In the genomic region with DNA sequence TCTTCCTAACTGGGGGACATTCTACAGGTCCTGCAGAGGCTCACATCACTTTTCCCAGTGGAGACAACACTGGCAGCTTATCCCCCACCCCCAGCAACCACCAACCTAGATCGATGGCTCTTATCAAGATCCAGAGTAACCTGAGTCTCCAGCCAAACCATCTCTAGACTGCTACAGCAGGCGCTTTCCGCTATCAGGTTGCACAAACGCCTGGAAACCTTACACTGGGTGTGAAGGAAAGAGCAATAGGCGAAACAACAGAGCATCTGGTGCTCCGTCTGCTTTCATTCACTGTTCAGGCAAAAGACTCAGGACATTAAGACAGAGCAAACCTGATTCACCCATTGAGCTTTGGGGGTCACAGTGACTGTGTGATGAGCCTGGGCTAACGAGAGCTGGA, we compare ENCODE assay signal across 17 mouse cellular contexts. TPM values are rescaled to one million over a fixed set of nuclear protein-coding genes. Genes with fewer than 3 reads are reported as not detected.
DNase-seq lines count a peak whose midpoint lies in the region; ATAC-seq and TF ChIP-seq lines count a peak whose summit lies in the region.
"Had no signal": no experiment of that assay in that cellular context is flagged by ENCODE, and none has a peak within 500 bp of the region (broad histone marks: within the 10 kb centered on the region; RNA-seq: fewer than 3 reads in every experiment).

No protein-coding gene starts in this region.

- 66% methylated on average over 7 of the region's 7 CpGs for WGBS in hindbrain, embryonic 10.5 days
- WGBS in hindbrain, embryonic 11.5 days = 57% methylated on average over 7 of the region's 7 CpGs
- 78% methylated on average over 7 of the region's 7 CpGs for WGBS in midbrain, postnatal 0 days
- 71% methylated on average over 7 of the region's 7 CpGs for WGBS in midbrain, embryonic 10.5 days
- WGBS in embryonic facial prominence, embryonic 12.5 days = 24% methylated on average over 7 of the region's 7 CpGs

- peaks cover 20% of the 10 kb centered on the region for H3K4me1 ChIP-seq in hindbrain, embryonic 10.5 days (replicated peaks)
- no peaks in the 10 kb centered on the region for H3K4me1 ChIP-seq in hindbrain, embryonic 11.5 days (replicated peaks; ENCODE audit: control insufficient read depth, insufficient read depth, low read length)
- no peaks in the 10 kb centered on the region for H3K4me1 ChIP-seq in midbrain, postnatal 0 days (ENCODE audit: insufficient read depth, low read length)
- peaks cover 7% of the 10 kb centered on the region for H3K4me1 ChIP-seq in midbrain, embryonic 10.5 days
- H3K4me1 ChIP-seq in embryonic facial prominence, embryonic 12.5 days = peaks cover 40% of the 10 kb centered on the region

- no peak overlapping the region for H3K4me3 ChIP-seq in hindbrain, embryonic 10.5 days
- no peak overlapping the region for H3K4me3 ChIP-seq in hindbrain, embryonic 11.5 days (ENCODE audit: low read depth, low read length)
- no peak overlapping the region for H3K4me3 ChIP-seq in midbrain, postnatal 0 days (ENCODE audit: low read depth, low read length)
- no peak overlapping the region for H3K4me3 ChIP-seq in midbrain, embryonic 10.5 days
- H3K4me3 ChIP-seq in embryonic facial prominence, embryonic 12.5 days = no peak overlapping the region
- H3K4me3 ChIP-seq: erythroblast, embryonic 14.5 days; intestine, embryonic 15.5 days; midbrain, embryonic 15.5 days had no signal

- TF ChIP-seq CTCF in midbrain, postnatal 0 days (IDR thresholded peaks at IDR 0.05) = no peak

- no peaks in the 10 kb centered on the region for H3K9me3 ChIP-seq in hindbrain, embryonic 10.5 days
- H3K9me3 ChIP-seq in hindbrain, embryonic 11.5 days (ENCODE audit: control insufficient read depth, low read length) = no peaks in the 10 kb centered on the region
- H3K9me3 ChIP-seq in midbrain, postnatal 0 days (ENCODE audit: low read length) = no peaks in the 10 kb centered on the region
- no peaks in the 10 kb centered on the region for H3K9me3 ChIP-seq in midbrain, embryonic 10.5 days (replicated peaks)
- H3K9me3 ChIP-seq in embryonic facial prominence, embryonic 12.5 days = no peaks in the 10 kb centered on the region
- H3K9me3 ChIP-seq: intestine, embryonic 15.5 days; midbrain, embryonic 15.5 days had no signal

- H3K27ac ChIP-seq in hindbrain, embryonic 10.5 days = no peak overlapping the region
- H3K27ac ChIP-seq in hindbrain, embryonic 11.5 days (ENCODE audit: low read depth, low read length) = no peak overlapping the region
- H3K27ac ChIP-seq in midbrain, postnatal 0 days (ENCODE audit: low read depth, low read length) = no peak overlapping the region
- no peak overlapping the region for H3K27ac ChIP-seq in midbrain, embryonic 10.5 days (replicated peaks)
- H3K27ac ChIP-seq in embryonic facial prominence, embryonic 12.5 days = peak overlapping the region; percentile 36; the same call in 1 of the 2 replicates
- H3K27ac ChIP-seq: intestine, embryonic 15.5 days; macrophage; midbrain, embryonic 15.5 days had no signal

- intact Hi-C loops in heart, postnatal 36 days (cut with DNase I) = no loop called here

- H3K36me3 ChIP-seq in hindbrain, embryonic 10.5 days = no peaks in the 10 kb centered on the region
- no peaks in the 10 kb centered on the region for H3K36me3 ChIP-seq in hindbrain, embryonic 11.5 days (ENCODE audit: control insufficient read depth, insufficient read depth, low read length)
- no peaks in the 10 kb centered on the region for H3K36me3 ChIP-seq in midbrain, postnatal 0 days (ENCODE audit: insufficient read depth, low read length)
- peaks cover 10% of the 10 kb centered on the region; the same call in 1 of the 2 replicates for H3K36me3 ChIP-seq in midbrain, embryonic 10.5 days
- H3K36me3 ChIP-seq in embryonic facial prominence, embryonic 12.5 days = no peaks in the 10 kb centered on the region
- H3K36me3 ChIP-seq: intestine, embryonic 15.5 days; midbrain, embryonic 15.5 days had no signal

- H3K4me2 ChIP-seq in hindbrain, embryonic 11.5 days (replicated peaks; ENCODE audit: low read depth, low read length) = no peak overlapping the region
- H3K4me2 ChIP-seq in midbrain, postnatal 0 days (ENCODE audit: low read depth, low read length, poor library complexity, severe bottlenecking) = no peak overlapping the region
- no peak overlapping the region for H3K4me2 ChIP-seq in embryonic facial prominence, embryonic 12.5 days (replicated peaks)
- H3K4me2 ChIP-seq: intestine, embryonic 15.5 days; midbrain, embryonic 15.5 days had no signal

- no peaks in the 10 kb centered on the region for H3K27me3 ChIP-seq in hindbrain, embryonic 10.5 days (ENCODE audit: insufficient read depth, poor library complexity, severe bottlenecking)
- H3K27me3 ChIP-seq in hindbrain, embryonic 11.5 days (ENCODE audit: control insufficient read depth, insufficient read depth, low read length) = no peaks in the 10 kb centered on the region
- no peaks in the 10 kb centered on the region for H3K27me3 ChIP-seq in midbrain, postnatal 0 days (ENCODE audit: insufficient read depth, low read length)
- H3K27me3 ChIP-seq in midbrain, embryonic 10.5 days (ENCODE audit: low read depth, poor library complexity, severe bottlenecking) = no peaks in the 10 kb centered on the region
- H3K27me3 ChIP-seq in embryonic facial prominence, embryonic 12.5 days = no peaks in the 10 kb centered on the region
- H3K27me3 ChIP-seq: intestine, embryonic 15.5 days; midbrain, embryonic 15.5 days; Patski had no signal

- H3K9ac ChIP-seq in hindbrain, embryonic 11.5 days (ENCODE audit: low read depth, low read length) = no peak overlapping the region
- no peak overlapping the region for H3K9ac ChIP-seq in midbrain, postnatal 0 days (replicated peaks; ENCODE audit: low read length, poor library complexity, severe bottlenecking)
- no peak overlapping the region for H3K9ac ChIP-seq in embryonic facial prominence, embryonic 12.5 days
- H3K9ac ChIP-seq: intestine, embryonic 15.5 days; liver, postnatal 0 days; midbrain, embryonic 15.5 days had no signal

- DNase-seq in hindbrain, embryonic 10.5 days (ENCODE audit: low spot score) = peak; percentile 13
- DNase-seq in hindbrain, embryonic 11.5 days (ENCODE audit: low spot score) = no peak
- peak; percentile 11 for DNase-seq in midbrain, postnatal 0 days (ENCODE audit: low spot score)
- no peak for DNase-seq in midbrain, embryonic 10.5 days (ENCODE audit: low spot score)
- DNase-seq in mesoderm, embryonic 11.5 days (ENCODE audit: low read depth, low spot score) = peak; percentile 47
- no peak for DNase-seq in heart, postnatal 36 days
- DNase-seq: cerebellum, adult 9-10 months; heart, adult 11 months; heart, postnatal 14 days; liver, postnatal 0 days; thymus, postnatal 14 days had no signal

- no peak for ATAC-seq in hindbrain, embryonic 11.5 days (ENCODE audit: low FRiP score)
- no peak for ATAC-seq in midbrain, postnatal 0 days (ENCODE audit: low FRiP score)
- ATAC-seq in embryonic facial prominence, embryonic 12.5 days (ENCODE audit: insufficient number of reproducible peaks, insufficient read depth, low FRiP score, low TSS enrichment) = peak; percentile 47; the same call in 1 of the 2 replicates
- ATAC-seq: intestine, embryonic 15.5 days; liver, postnatal 0 days; midbrain, embryonic 15.5 days; Patski had no signal

RNA-seq across cellular contexts. Expression of gene Rbfox2, which starts 15.3 kb away (rescaled TPM):
- polyA plus RNA-seq in hindbrain, embryonic 10.5 days (2016; fragmentation: Nextera tagmentation; extraction: Ambion mirVana) = 50.6 and 77.8 TPM in 2 replicates
- 115 and 142 TPM in 2 replicates for polyA plus RNA-seq in hindbrain, embryonic 11.5 days (2014; fragmentation: Nextera tagmentation; extraction: Ambion mirVana)
- 360 and 399 TPM in 2 replicates for total RNA-seq in midbrain, postnatal 0 days (2014; rRNA removed)
- 96.4 and 96.6 TPM in 2 replicates for polyA plus RNA-seq in midbrain, postnatal 0 days (2015; fragmentation: Nextera tagmentation; extraction: Ambion mirVana)
- polyA plus RNA-seq in midbrain, embryonic 10.5 days (2016; fragmentation: Nextera tagmentation; extraction: Ambion mirVana) = 35.7 and 59.4 TPM in 2 replicates
- polyA plus RNA-seq in embryonic facial prominence, embryonic 12.5 days (2016; fragmentation: Nextera tagmentation; extraction: Ambion mirVana) = 96.4 and 96.9 TPM in 2 replicates
- 100 to 1,000 TPM in 1 of 2 experiments, 10 to 100 TPM in 1; 91.7 to 107 TPM for total RNA-seq in heart, postnatal 36 days (2021)
- polyA plus RNA-seq: erythroblast, embryonic 14.5 days had no signal

Comparison
In these comparisons a context has a peak if more than half of its experiments do, and no peak if none do; other contexts are left out.
1. DNase-seq: peak in hindbrain, embryonic 10.5 days (single experiment), midbrain, postnatal 0 days (single experiment) and mesoderm, embryonic 11.5 days (single experiment); none in hindbrain, embryonic 11.5 days (single experiment), midbrain, embryonic 10.5 days (single experiment) and heart, postnatal 36 days (0 of 2).